Mouse (Mus musculus): ENCODE measurements at regions not wholly inside any gene's neighbourhood (a gene's known extent, or its start where the extent isn't known, plus 50 kb on each side); places are given as distances from the start of the nearest gene placed in this dataset.

GRCm38 (mm10) chr1:73663546-73663945 is 460.7 kb downstream of the Tns1 start:
- TF ChIP-seq POLR2A (IDR thresholded peaks at IDR 0.05; ENCODE audit: borderline replicate concordance, insufficient read depth, low read length), result no peak
- no peak for TF ChIP-seq CTCF (IDR thresholded peaks at IDR 0.05; ENCODE audit: borderline replicate concordance, insufficient read depth, low read depth, low read length)

Measured in cerebellum, adult 2 months (tissue).